Mouse (Mus musculus): Measurements from ENCODE around the gene Nipsnap1. TPM values are rescaled to one million over a fixed set of nuclear protein-coding genes. Genes with fewer than 3 reads are reported as not detected.

Gene Nipsnap1
- 76.8 and 80.2 TPM in 2 replicates for polyA plus RNA-seq (2014; fragmentation: Nextera tagmentation; extraction: Ambion mirVana)

DNA sequence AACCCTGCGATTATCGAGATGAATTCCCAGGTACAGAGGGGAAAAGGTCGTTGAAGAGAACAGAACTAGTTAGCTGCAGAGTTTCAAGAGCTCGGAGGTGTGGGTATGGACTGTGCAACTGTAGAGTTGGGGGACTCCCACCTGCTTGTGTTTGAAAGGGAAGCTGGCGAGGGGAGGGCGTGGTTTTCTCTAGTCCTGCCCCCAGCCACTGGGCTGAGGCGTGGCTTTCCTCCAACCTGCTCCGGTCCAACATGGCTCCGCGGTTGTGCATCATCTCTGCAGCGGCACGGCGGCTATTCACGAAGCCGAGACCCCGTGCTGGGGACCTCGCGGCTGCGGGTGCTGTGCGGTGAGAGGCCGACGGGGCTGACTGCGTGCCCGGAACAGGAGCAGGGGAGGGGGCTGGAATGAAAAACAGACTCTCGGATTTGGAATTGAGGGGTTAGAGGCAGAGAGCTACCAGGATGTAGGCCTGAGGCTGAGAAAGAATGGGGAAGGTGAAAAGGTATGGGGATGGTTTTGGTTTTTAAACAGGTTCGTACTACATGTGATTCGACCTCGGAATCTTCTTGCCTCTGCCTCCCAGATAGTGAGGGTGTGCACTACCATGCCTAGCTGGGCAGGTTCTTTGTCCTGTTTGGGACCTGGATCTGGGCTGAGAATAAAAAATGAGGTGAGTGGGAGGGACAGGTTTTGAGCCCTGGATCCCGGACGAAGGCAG, at the start of gene Nipsnap1:
Gene Nipsnap1, plus strand, starts transcription at position 197 of the 721 bp plus-strand sequence.
- H3K4me2 ChIP-seq (ENCODE audit: low read depth, severe bottlenecking) = peak within 1 kb of the TSS; percentile 85
- no peak within 1 kb of the TSS for H3K27ac ChIP-seq (replicated peaks; ENCODE audit: low read depth, low read length)
- H3K4me1 ChIP-seq (ENCODE audit: control insufficient read depth, insufficient read depth, low read length) = peaks cover 6% of the 10 kb centered on the region
- no peaks in the 10 kb centered on the region for H3K9me3 ChIP-seq (ENCODE audit: control insufficient read depth, low read length)
- peak; percentile 92 for DNase-seq (ENCODE audit: low spot score)
- H3K27me3 ChIP-seq (ENCODE audit: control insufficient read depth, insufficient read depth, low read length) = no peaks in the 10 kb centered on the region
- WGBS = 1% methylated on average over 30 of the region's 30 CpGs
- H3K4me3 ChIP-seq (ENCODE audit: low read depth, low read length) = peak within 1 kb of the TSS; percentile 71
- peak within 1 kb of the TSS; percentile 78 for H3K9ac ChIP-seq (ENCODE audit: low read length)
- H3K36me3 ChIP-seq (ENCODE audit: control insufficient read depth, insufficient read depth, low read length) = peaks cover 2% of the 10 kb centered on the region; the same call in 1 of the 2 replicates
- ATAC-seq (ENCODE audit: insufficient number of reproducible peaks, low FRiP score, low TSS enrichment, low read depth) = peak; percentile 87

GRCm38 (mm10) chr11:4826152-4826778, 47.5 kb upstream of the Nipsnap1 start:
- Histone ChIP-seq H3K36me3 (ENCODE audit: control insufficient read depth, insufficient read depth, low read length) (no peaks in the 10 kb centered on the region), H3K9me3 (ENCODE audit: control insufficient read depth, low read length) (no peaks in the 10 kb centered on the region), H3K27ac (replicated peaks; ENCODE audit: low read depth, low read length) (no peak overlapping the region), H3K4me3 (ENCODE audit: low read depth, low read length) (no peak overlapping the region), H3K27me3 (ENCODE audit: control insufficient read depth, insufficient read depth, low read length) (no peaks in the 10 kb centered on the region), H3K4me1 (ENCODE audit: control insufficient read depth, insufficient read depth, low read length) (no peaks in the 10 kb centered on the region; the same call in 1 of the 2 replicates), H3K4me2 (ENCODE audit: low read depth, severe bottlenecking) (no peak overlapping the region), H3K9ac (ENCODE audit: low read length) (no peak overlapping the region)
- DNase-seq (ENCODE audit: low spot score) = no peak
- ATAC-seq (ENCODE audit: insufficient number of reproducible peaks, low FRiP score, low TSS enrichment, low read depth) = no peak
- 92% methylated on average over 3 of the region's 3 CpGs for WGBS

DNA sequence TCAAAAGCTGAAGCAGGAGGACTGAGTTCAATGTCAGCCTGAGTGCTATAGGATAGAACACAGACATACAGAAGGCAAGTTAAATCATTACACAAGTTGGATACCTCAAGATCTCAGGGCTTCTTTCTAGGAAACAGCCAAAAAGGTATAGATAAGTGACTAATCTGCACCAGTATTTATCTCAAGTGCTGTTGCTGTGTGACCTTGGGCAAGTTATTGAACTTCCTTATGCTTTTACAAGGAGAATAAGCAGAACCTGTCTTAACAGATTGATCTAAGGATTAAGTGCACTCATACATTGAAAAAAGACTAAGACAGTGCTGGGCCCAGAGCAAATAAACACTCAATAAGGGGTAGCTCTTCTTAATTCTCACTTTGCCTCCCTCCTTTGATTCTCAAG, 46.4 kb upstream of the Nipsnap1 start:
- no peaks in the 10 kb centered on the region for H3K36me3 ChIP-seq (ENCODE audit: control insufficient read depth, insufficient read depth, low read length)
- no peak overlapping the region for H3K4me2 ChIP-seq (ENCODE audit: low read depth, severe bottlenecking)
- H3K4me1 ChIP-seq (ENCODE audit: control insufficient read depth, insufficient read depth, low read length) = no peaks in the 10 kb centered on the region
- no peak for DNase-seq (ENCODE audit: low spot score)
- no peaks in the 10 kb centered on the region for H3K9me3 ChIP-seq (ENCODE audit: control insufficient read depth, low read length)
- no peak overlapping the region for H3K27ac ChIP-seq (replicated peaks; ENCODE audit: low read depth, low read length)
- ATAC-seq (ENCODE audit: insufficient number of reproducible peaks, low FRiP score, low TSS enrichment, low read depth) = no peak
- no peak overlapping the region for H3K9ac ChIP-seq (ENCODE audit: low read length)
- no peak overlapping the region for H3K4me3 ChIP-seq (ENCODE audit: low read depth, low read length)
- H3K27me3 ChIP-seq (ENCODE audit: control insufficient read depth, insufficient read depth, low read length) = no peaks in the 10 kb centered on the region

DNA sequence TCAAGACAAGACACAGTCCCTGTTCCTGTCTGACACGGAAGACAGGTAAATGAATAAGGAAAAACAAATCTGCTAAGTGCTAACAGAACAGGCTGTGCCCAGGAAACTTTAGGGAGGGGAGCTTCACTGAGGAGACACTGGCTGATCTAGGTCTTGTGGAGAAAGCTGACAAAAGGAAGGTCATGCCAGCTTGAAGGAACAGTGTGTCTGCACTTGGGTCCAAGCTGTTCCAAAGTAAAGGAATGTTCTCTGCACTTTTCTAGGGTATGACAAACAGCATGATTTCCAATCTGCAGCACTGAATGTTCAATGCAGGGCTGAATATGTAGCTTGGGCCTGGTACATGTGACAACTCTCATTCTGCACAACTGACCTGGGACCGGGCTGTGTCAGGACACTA, 45.8 kb upstream of the Nipsnap1 start:
- Histone ChIP-seq H3K4me2 (ENCODE audit: low read depth, severe bottlenecking) (no peak overlapping the region), H3K4me1 (ENCODE audit: control insufficient read depth, insufficient read depth, low read length) (no peaks in the 10 kb centered on the region), H3K27ac (replicated peaks; ENCODE audit: low read depth, low read length) (no peak overlapping the region), H3K4me3 (ENCODE audit: low read depth, low read length) (no peak overlapping the region), H3K27me3 (ENCODE audit: control insufficient read depth, insufficient read depth, low read length) (no peaks in the 10 kb centered on the region), H3K9ac (ENCODE audit: low read length) (no peak overlapping the region), H3K36me3 (ENCODE audit: control insufficient read depth, insufficient read depth, low read length) (no peaks in the 10 kb centered on the region), H3K9me3 (ENCODE audit: control insufficient read depth, low read length) (no peaks in the 10 kb centered on the region)
- ATAC-seq (ENCODE audit: insufficient number of reproducible peaks, low FRiP score, low TSS enrichment, low read depth) (no peak), DNase-seq (ENCODE audit: low spot score) (no peak)
- WGBS = 78% methylated on average over 2 of the region's 2 CpGs

GRCm38 (mm10) chr11:4831066-4831465, 42.7 kb upstream of the Nipsnap1 start:
- no peak overlapping the region for H3K27ac ChIP-seq (replicated peaks; ENCODE audit: low read depth, low read length)
- H3K27me3 ChIP-seq (ENCODE audit: control insufficient read depth, insufficient read depth, low read length) = no peaks in the 10 kb centered on the region
- H3K9me3 ChIP-seq (ENCODE audit: control insufficient read depth, low read length) = no peaks in the 10 kb centered on the region
- no peak overlapping the region for H3K4me3 ChIP-seq (ENCODE audit: low read depth, low read length)
- no peak for ATAC-seq (ENCODE audit: insufficient number of reproducible peaks, low FRiP score, low TSS enrichment, low read depth)
- no peak overlapping the region for H3K9ac ChIP-seq (ENCODE audit: low read length)
- H3K36me3 ChIP-seq (ENCODE audit: control insufficient read depth, insufficient read depth, low read length) = no peaks in the 10 kb centered on the region
- no peak overlapping the region for H3K4me2 ChIP-seq (ENCODE audit: low read depth, severe bottlenecking)
- no peak for DNase-seq (ENCODE audit: low spot score)
- H3K4me1 ChIP-seq (ENCODE audit: control insufficient read depth, insufficient read depth, low read length) = no peaks in the 10 kb centered on the region

GRCm38 (mm10) chr11:4833295-4833939, 40.3 kb upstream of the Nipsnap1 start:
- no peak overlapping the region for H3K27ac ChIP-seq (replicated peaks; ENCODE audit: low read depth, low read length)
- no peaks in the 10 kb centered on the region for H3K9me3 ChIP-seq (ENCODE audit: control insufficient read depth, low read length)
- H3K27me3 ChIP-seq (ENCODE audit: control insufficient read depth, insufficient read depth, low read length) = no peaks in the 10 kb centered on the region
- H3K4me1 ChIP-seq (ENCODE audit: control insufficient read depth, insufficient read depth, low read length) = no peaks in the 10 kb centered on the region
- no peak overlapping the region for H3K4me2 ChIP-seq (ENCODE audit: low read depth, severe bottlenecking)
- H3K4me3 ChIP-seq (ENCODE audit: low read depth, low read length) = no peak overlapping the region
- H3K36me3 ChIP-seq (ENCODE audit: control insufficient read depth, insufficient read depth, low read length) = no peaks in the 10 kb centered on the region
- WGBS = 73% methylated on average over 3 of the region's 3 CpGs
- ATAC-seq (ENCODE audit: insufficient number of reproducible peaks, low FRiP score, low TSS enrichment, low read depth) = no peak
- H3K9ac ChIP-seq (ENCODE audit: low read length) = no peak overlapping the region
- no peak for DNase-seq (ENCODE audit: low spot score)

DNA sequence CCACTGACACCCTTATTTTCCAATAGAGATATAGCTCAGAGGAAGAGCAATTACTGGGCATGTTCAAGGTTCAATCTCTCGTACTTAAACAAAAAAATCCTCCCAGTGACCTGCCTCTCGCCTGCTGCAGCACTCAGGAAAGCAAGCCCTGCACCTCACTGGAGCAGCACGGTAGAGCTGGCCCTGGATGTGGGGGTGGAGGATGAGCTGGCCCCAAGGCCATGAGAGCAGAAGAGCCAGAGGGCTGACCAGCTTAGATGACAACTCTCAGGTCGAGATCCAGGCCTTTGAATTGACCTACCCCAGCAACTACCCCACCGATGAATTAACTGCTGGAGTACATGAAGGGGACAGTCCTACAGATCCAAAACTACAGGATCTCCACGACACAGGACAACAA, 38.3 kb upstream of the Nipsnap1 start:
- no peaks in the 10 kb centered on the region for H3K9me3 ChIP-seq (ENCODE audit: control insufficient read depth, low read length)
- no peaks in the 10 kb centered on the region for H3K27me3 ChIP-seq (ENCODE audit: control insufficient read depth, insufficient read depth, low read length)
- no peak overlapping the region for H3K4me3 ChIP-seq (ENCODE audit: low read depth, low read length)
- H3K36me3 ChIP-seq (ENCODE audit: control insufficient read depth, insufficient read depth, low read length) = no peaks in the 10 kb centered on the region
- ATAC-seq (ENCODE audit: insufficient number of reproducible peaks, low FRiP score, low TSS enrichment, low read depth) (no peak), DNase-seq (ENCODE audit: low spot score) (no peak)
- H3K9ac ChIP-seq (ENCODE audit: low read length) = no peak overlapping the region
- no peak overlapping the region for H3K27ac ChIP-seq (replicated peaks; ENCODE audit: low read depth, low read length)
- no peak overlapping the region for H3K4me2 ChIP-seq (ENCODE audit: low read depth, severe bottlenecking)
- no peaks in the 10 kb centered on the region for H3K4me1 ChIP-seq (ENCODE audit: control insufficient read depth, insufficient read depth, low read length)
- 81% methylated on average over 6 of the region's 6 CpGs for WGBS

GRCm38 (mm10) chr11:4836755-4837154, 37.0 kb upstream of the Nipsnap1 start:
- no peaks in the 10 kb centered on the region for H3K4me1 ChIP-seq (ENCODE audit: control insufficient read depth, insufficient read depth, low read length)
- H3K4me3 ChIP-seq (ENCODE audit: low read depth, low read length) = no peak overlapping the region
- H3K27me3 ChIP-seq (ENCODE audit: control insufficient read depth, insufficient read depth, low read length) = no peaks in the 10 kb centered on the region
- no peak overlapping the region for H3K4me2 ChIP-seq (ENCODE audit: low read depth, severe bottlenecking)
- no peaks in the 10 kb centered on the region for H3K9me3 ChIP-seq (ENCODE audit: control insufficient read depth, low read length)
- no peak overlapping the region for H3K9ac ChIP-seq (ENCODE audit: low read length)
- no peak overlapping the region for H3K27ac ChIP-seq (replicated peaks; ENCODE audit: low read depth, low read length)
- 68% methylated on average over 6 of the region's 6 CpGs for WGBS
- H3K36me3 ChIP-seq (ENCODE audit: control insufficient read depth, insufficient read depth, low read length) = no peaks in the 10 kb centered on the region
- DNase-seq (ENCODE audit: low spot score) = peak; percentile 61
- no peak for ATAC-seq (ENCODE audit: insufficient number of reproducible peaks, low FRiP score, low TSS enrichment, low read depth)
